Mouse (Mus musculus): ENCODE results near the gene Gnao1. TPM values are rescaled to one million over a fixed set of nuclear protein-coding genes. Genes with fewer than 3 reads are reported as not detected.
A peak's percentile ranks its signal among the peaks of the same experiment; 100 is the strongest.

Gnao1 gene
- polyA plus RNA-seq, 1 experiment from 2014 or later, result 9.4 TPM

- no peak overlapping the region for H3K4me3 ChIP-seq
- H3K27me3 ChIP-seq, result no peaks in the 10 kb centered on the region
- H3K27ac ChIP-seq, result no peak overlapping the region
- 81% methylated on average over 4 of the region's 4 CpGs for WGBS
- H3K4me2 ChIP-seq, result no peak overlapping the region
- H3K36me3 ChIP-seq, result no peaks in the 10 kb centered on the region
- peaks cover 6% of the 10 kb centered on the region for H3K9me3 ChIP-seq
- ATAC-seq (ENCODE audit: insufficient number of reproducible peaks, insufficient read depth, low FRiP score, low TSS enrichment, low read depth), result peak; percentile 6; the same call in 1 of the 2 replicates
- H3K9ac ChIP-seq, result no peak overlapping the region
- H3K4me1 ChIP-seq, result no peaks in the 10 kb centered on the region
Observed at GRCm38 (mm10) chr8:93929233-93929632, 119.5 kb downstream of the Gnao1 start.

GRCm38 (mm10) chr8:93931336-93931735 is 121.6 kb downstream of the Gnao1 start:
- no peak for ATAC-seq (ENCODE audit: insufficient number of reproducible peaks, insufficient read depth, low FRiP score, low TSS enrichment, low read depth)
- Histone ChIP-seq H3K36me3 (no peaks in the 10 kb centered on the region), H3K9ac (no peak overlapping the region), H3K27me3 (no peaks in the 10 kb centered on the region), H3K9me3 (peaks cover 6% of the 10 kb centered on the region), H3K4me2 (no peak overlapping the region), H3K4me1 (peaks cover 3% of the 10 kb centered on the region; the same call in 1 of the 2 replicates), H3K4me3 (no peak overlapping the region), H3K27ac (no peak overlapping the region)
- 84% methylated on average over 6 of the region's 6 CpGs for WGBS

GRCm38 (mm10) chr8:93932873-93933272 is 123.1 kb downstream of the Gnao1 start:
- Histone ChIP-seq H3K36me3 (no peaks in the 10 kb centered on the region), H3K27ac (no peak overlapping the region), H3K4me1 (peaks cover 3% of the 10 kb centered on the region; the same call in 1 of the 2 replicates), H3K4me2 (no peak overlapping the region), H3K9ac (no peak overlapping the region), H3K27me3 (no peaks in the 10 kb centered on the region), H3K4me3 (no peak overlapping the region), H3K9me3 (no peaks in the 10 kb centered on the region)
- ATAC-seq (ENCODE audit: insufficient number of reproducible peaks, insufficient read depth, low FRiP score, low TSS enrichment, low read depth), result no peak
- WGBS, result 20% methylated on average over 6 of the region's 6 CpGs

GRCm38 (mm10) chr8:93933288-93933687 is 123.5 kb downstream of the Gnao1 start:
- Histone ChIP-seq H3K4me1 (peaks cover 3% of the 10 kb centered on the region; the same call in 1 of the 2 replicates), H3K27ac (no peak overlapping the region), H3K36me3 (no peaks in the 10 kb centered on the region), H3K9me3 (no peaks in the 10 kb centered on the region), H3K9ac (no peak overlapping the region), H3K4me3 (no peak overlapping the region), H3K27me3 (no peaks in the 10 kb centered on the region), H3K4me2 (no peak overlapping the region)
- no peak for ATAC-seq (ENCODE audit: insufficient number of reproducible peaks, insufficient read depth, low FRiP score, low TSS enrichment, low read depth)
- WGBS, result 70% methylated on average over 2 of the region's 2 CpGs

- H3K4me1 ChIP-seq, result peaks cover 3% of the 10 kb centered on the region; the same call in 1 of the 2 replicates
- ATAC-seq (ENCODE audit: insufficient number of reproducible peaks, insufficient read depth, low FRiP score, low TSS enrichment, low read depth), result no peak
- 91% methylated on average over 3 of the region's 3 CpGs for WGBS
- no peak overlapping the region for H3K4me3 ChIP-seq
- no peak overlapping the region for H3K9ac ChIP-seq
- no peak overlapping the region for H3K4me2 ChIP-seq
- H3K27ac ChIP-seq, result no peak overlapping the region
- H3K36me3 ChIP-seq, result no peaks in the 10 kb centered on the region
- H3K27me3 ChIP-seq, result no peaks in the 10 kb centered on the region
- no peaks in the 10 kb centered on the region for H3K9me3 ChIP-seq
Observed at GRCm38 (mm10) chr8:93938193-93938592, 128.4 kb downstream of the Gnao1 start.

- no peaks in the 10 kb centered on the region for H3K27me3 ChIP-seq
- 54% methylated on average over 11 of the region's 11 CpGs for WGBS
- no peak for ATAC-seq (ENCODE audit: insufficient number of reproducible peaks, insufficient read depth, low FRiP score, low TSS enrichment, low read depth)
- no peaks in the 10 kb centered on the region for H3K36me3 ChIP-seq
- no peak overlapping the region for H3K27ac ChIP-seq
- H3K4me3 ChIP-seq, result no peak overlapping the region
- H3K4me2 ChIP-seq, result no peak overlapping the region
- no peaks in the 10 kb centered on the region for H3K9me3 ChIP-seq
- H3K9ac ChIP-seq, result no peak overlapping the region
- H3K4me1 ChIP-seq, result no peaks in the 10 kb centered on the region
Observed at GRCm38 (mm10) chr8:93940542-93941423, 131.0 kb downstream of the Gnao1 start.

- Histone ChIP-seq H3K4me3 (no peak overlapping the region), H3K27ac (no peak overlapping the region), H3K27me3 (no peaks in the 10 kb centered on the region), H3K4me1 (no peaks in the 10 kb centered on the region), H3K4me2 (no peak overlapping the region), H3K9me3 (no peaks in the 10 kb centered on the region), H3K36me3 (no peaks in the 10 kb centered on the region), H3K9ac (no peak overlapping the region)
- 78% methylated on average over 4 of the region's 4 CpGs for WGBS
- ATAC-seq (ENCODE audit: insufficient number of reproducible peaks, insufficient read depth, low FRiP score, low TSS enrichment, low read depth), result no peak
Observed at GRCm38 (mm10) chr8:93941636-93942054, 131.9 kb downstream of the Gnao1 start.

- Histone ChIP-seq H3K9me3 (no peaks in the 10 kb centered on the region), H3K4me3 (no peak overlapping the region), H3K27ac (no peak overlapping the region), H3K27me3 (no peaks in the 10 kb centered on the region), H3K9ac (no peak overlapping the region), H3K4me2 (no peak overlapping the region), H3K36me3 (peaks cover 3% of the 10 kb centered on the region; the same call in 1 of the 2 replicates), H3K4me1 (no peaks in the 10 kb centered on the region)
- ATAC-seq (ENCODE audit: insufficient number of reproducible peaks, insufficient read depth, low FRiP score, low TSS enrichment, low read depth), result no peak
- 78% methylated on average over 4 of the region's 4 CpGs for WGBS
Observed at GRCm38 (mm10) chr8:93945781-93946180, 136.0 kb downstream of the Gnao1 start.

- H3K27me3 ChIP-seq, result no peaks in the 10 kb centered on the region
- no peak overlapping the region for H3K9ac ChIP-seq
- H3K27ac ChIP-seq, result no peak overlapping the region
- ATAC-seq (ENCODE audit: insufficient number of reproducible peaks, insufficient read depth, low FRiP score, low TSS enrichment, low read depth), result no peak
- no peaks in the 10 kb centered on the region for H3K4me1 ChIP-seq
- no peaks in the 10 kb centered on the region for H3K9me3 ChIP-seq
- WGBS, result 93% methylated on average over 1 of the region's 1 CpGs
- no peak overlapping the region for H3K4me3 ChIP-seq
- H3K36me3 ChIP-seq, result peaks cover 4% of the 10 kb centered on the region; the same call in 1 of the 2 replicates
- no peak overlapping the region for H3K4me2 ChIP-seq
Observed at GRCm38 (mm10) chr8:93946397-93946796, 136.6 kb downstream of the Gnao1 start.

- no peak for ATAC-seq (ENCODE audit: insufficient number of reproducible peaks, insufficient read depth, low FRiP score, low TSS enrichment, low read depth)
- Histone ChIP-seq H3K9me3 (no peaks in the 10 kb centered on the region), H3K4me2 (no peak overlapping the region), H3K27ac (no peak overlapping the region), H3K9ac (no peak overlapping the region), H3K27me3 (no peaks in the 10 kb centered on the region), H3K36me3 (peaks cover 16% of the 10 kb centered on the region), H3K4me3 (no peak overlapping the region), H3K4me1 (no peaks in the 10 kb centered on the region)
- WGBS, result 75% methylated on average over 14 of the region's 14 CpGs
Observed at GRCm38 (mm10) chr8:93950133-93950532, 140.4 kb downstream of the Gnao1 start.

GRCm38 (mm10) chr8:93952511-93952910 is 142.7 kb downstream of the Gnao1 start:
- 87% methylated on average over 9 of the region's 9 CpGs for WGBS
- no peaks in the 10 kb centered on the region for H3K27me3 ChIP-seq
- no peak overlapping the region for H3K4me3 ChIP-seq
- H3K9me3 ChIP-seq, result no peaks in the 10 kb centered on the region
- no peak overlapping the region for H3K27ac ChIP-seq
- no peak overlapping the region for H3K9ac ChIP-seq
- peaks cover 23% of the 10 kb centered on the region for H3K36me3 ChIP-seq
- no peak overlapping the region for H3K4me2 ChIP-seq
- no peak for ATAC-seq (ENCODE audit: insufficient number of reproducible peaks, insufficient read depth, low FRiP score, low TSS enrichment, low read depth)
- no peaks in the 10 kb centered on the region for H3K4me1 ChIP-seq

GRCm38 (mm10) chr8:93958402-93958801 is 148.6 kb downstream of the Gnao1 start:
- Histone ChIP-seq H3K4me3 (no peak overlapping the region), H3K36me3 (peaks cover 15% of the 10 kb centered on the region), H3K27me3 (no peaks in the 10 kb centered on the region), H3K9me3 (no peaks in the 10 kb centered on the region), H3K4me1 (no peaks in the 10 kb centered on the region), H3K27ac (no peak overlapping the region), H3K4me2 (no peak overlapping the region), H3K9ac (no peak overlapping the region)
- no peak for ATAC-seq (ENCODE audit: insufficient number of reproducible peaks, insufficient read depth, low FRiP score, low TSS enrichment, low read depth)
- 90% methylated on average over 9 of the region's 9 CpGs for WGBS

Measured in embryonic facial prominence, embryonic 13.5 days (tissue).